Mouse (Mus musculus): ENCODE measurements around the gene Zscan21.

The Zscan21 gene

Small RNA genes within 50 kb of the gene (microRNA-seq; reads per million reads assigned to microRNA genes)
- 456 to 755 reads per million in 2 experiments for gene Mir106b
- 161 to 186 reads per million in 2 experiments for gene Mir25
- gene Mir93 = 924 to 1,744 reads per million in 2 experiments

Data from adrenal gland (tissue).